Mouse (Mus musculus) granulocyte monocyte progenitor cell, adult 5-6 weeks (primary cell): ENCODE data around the gene Ankrd35. TPM values are rescaled to one million over a fixed set of nuclear protein-coding genes. Genes with fewer than 3 reads are reported as not detected.
"Not testable (repeated sequence)": the region's sequence is repeated elsewhere in the genome, so short reads cannot be mapped to it uniquely, and the experiment has no call there.

ENCODE experiments used
- ATAC-seq: replicated peaks from 2 replicates; pipeline ENCODE4 v1.8.0; 2016; ENCODE audit warnings: mild to moderate bottlenecking, moderate TSS enrichment, inconsistent platforms; ENCODE audit not compliant: poor library complexity, severe bottlenecking
- total RNA-seq, 2 experiments: library from RNA; stranded (forward) in 1 of 2; stranded (reverse) in 1 of 2; fragments of 200-712, 200-1000 nt in 1 of 2; fragments of >200 nt in 1 of 2; fragmentation: Nextera tagmentation in 1 of 2; gene quantifications; 2 replicates each; pipeline ENCODE4 v1.2.3; 2014 to 2017

The Ankrd35 gene
- total RNA-seq, 2 experiments from 2014 or later: not detected

DNA sequence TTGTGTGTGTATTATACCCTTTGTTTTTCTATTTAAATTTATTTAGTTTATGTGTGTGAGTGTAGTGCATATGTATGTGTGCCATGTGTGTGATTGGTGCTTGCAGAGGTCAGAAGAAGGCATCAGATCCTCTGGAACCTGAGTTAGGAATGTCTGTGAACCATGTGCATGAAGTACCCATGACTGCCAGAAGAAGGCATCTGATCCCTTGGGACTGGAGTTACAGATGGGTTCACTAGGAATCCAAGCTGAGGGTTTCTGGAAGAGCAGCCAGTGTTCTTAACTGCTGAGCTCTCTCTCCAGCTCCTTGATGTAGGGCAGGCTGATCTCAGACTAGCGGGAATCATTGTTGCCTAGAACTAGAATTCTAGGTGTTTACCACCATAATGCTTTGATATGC, 68.1 kb downstream of the Ankrd35 start:
- no peak for ATAC-seq

DNA sequence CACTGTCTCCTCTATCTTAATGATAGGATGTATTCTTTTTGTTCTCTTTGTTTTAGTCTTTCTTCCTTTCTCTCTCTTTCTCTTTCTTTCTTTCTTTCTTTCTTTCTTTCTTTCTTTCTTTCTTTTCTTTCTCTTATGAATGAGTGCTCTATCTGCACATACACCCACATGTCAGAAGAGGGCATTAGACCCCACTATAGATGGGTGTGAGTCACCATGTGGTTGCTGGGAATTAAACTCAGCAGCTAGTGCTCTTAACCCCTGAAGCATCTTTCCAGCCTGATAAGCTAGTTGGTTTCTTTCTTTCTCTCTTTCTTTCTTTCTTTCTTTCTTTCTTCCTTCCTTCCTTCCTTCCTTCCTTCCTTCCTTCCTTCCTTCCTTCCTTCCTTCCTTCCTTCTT, 70.3 kb downstream of the Ankrd35 start:
- not testable (repeated sequence) for ATAC-seq

Other genes starting within 250 kb of the Ankrd35 start
- gene BC107364, start 217.8 kb upstream of the Ankrd35 start, total RNA-seq (2014; fragmentation: Nextera tagmentation): not detected in 2 replicates
- not detected in 2 replicates for gene BC107364, start 217.8 kb upstream of the Ankrd35 start, total RNA-seq (2017)
- gene Hfe2, start 145.0 kb upstream of the Ankrd35 start, total RNA-seq (2014; fragmentation: Nextera tagmentation): not detected in 2 replicates
- not detected in 2 replicates for gene Hfe2, start 145.0 kb upstream of the Ankrd35 start, total RNA-seq (2017)
- gene Txnip, start 112.2 kb upstream of the Ankrd35 start, total RNA-seq (2014; fragmentation: Nextera tagmentation): 80.1 and 110 TPM in 2 replicates
- gene Txnip, start 112.2 kb upstream of the Ankrd35 start, total RNA-seq (2017): 79.0 and 80.5 TPM in 2 replicates
- not detected in 2 replicates for gene Gm16253, start 93.1 kb upstream of the Ankrd35 start, total RNA-seq (2014; fragmentation: Nextera tagmentation)
- not detected in 2 replicates for gene Gm16253, start 93.1 kb upstream of the Ankrd35 start, total RNA-seq (2017)
- gene Polr3gl, start 76.0 kb upstream of the Ankrd35 start, total RNA-seq (2014; fragmentation: Nextera tagmentation): 15.6 and 43.7 TPM in 2 replicates
- 50.5 and 57.8 TPM in 2 replicates for gene Polr3gl, start 76.0 kb upstream of the Ankrd35 start, total RNA-seq (2017)
- gene Ankrd34a, start 73.5 kb upstream of the Ankrd35 start, total RNA-seq (2014; fragmentation: Nextera tagmentation): not detected in 2 replicates
- gene Ankrd34a, start 73.5 kb upstream of the Ankrd35 start, total RNA-seq (2017): not detected in 2 replicates
- 2.2 and 2.3 TPM in 2 replicates for gene Lix1l, start 69.0 kb upstream of the Ankrd35 start, total RNA-seq (2014; fragmentation: Nextera tagmentation)
- gene Lix1l, start 69.0 kb upstream of the Ankrd35 start, total RNA-seq (2017): 1.7 and 2.1 TPM in 2 replicates
- 112 and 120 TPM in 2 replicates for gene Rbm8a, start 40.2 kb upstream of the Ankrd35 start, total RNA-seq (2014; fragmentation: Nextera tagmentation)
- gene Rbm8a, start 40.2 kb upstream of the Ankrd35 start, total RNA-seq (2017): 64.5 and 64.7 TPM in 2 replicates
- 23.6 and 41.6 TPM in 2 replicates for gene Pex11b, start 34.8 kb upstream of the Ankrd35 start, total RNA-seq (2014; fragmentation: Nextera tagmentation)
- gene Pex11b, start 34.8 kb upstream of the Ankrd35 start, total RNA-seq (2017): 14.5 and 20.1 TPM in 2 replicates
- gene Gm42957, start 34.7 kb upstream of the Ankrd35 start, total RNA-seq (2014; fragmentation: Nextera tagmentation): 0.15 TPM in 1 of 2 replicates, not detected in the other
- gene Gm42957, start 34.7 kb upstream of the Ankrd35 start, total RNA-seq (2017): not detected in 2 replicates
- 1.3 TPM in 1 of 2 replicates, not detected in the other for gene Itga10, start 24.5 kb upstream of the Ankrd35 start, total RNA-seq (2014; fragmentation: Nextera tagmentation)
- gene Itga10, start 24.5 kb upstream of the Ankrd35 start, total RNA-seq (2017): 0.34 TPM in 1 of 2 replicates, not detected in the other
- 8.1 and 14.4 TPM in 2 replicates for gene Pias3, start 26.3 kb downstream of the Ankrd35 start, total RNA-seq (2014; fragmentation: Nextera tagmentation)
- gene Pias3, start 26.3 kb downstream of the Ankrd35 start, total RNA-seq (2017): 3.3 and 8.2 TPM in 2 replicates
- not detected in 2 replicates for gene Nudt17, start 38.4 kb downstream of the Ankrd35 start, total RNA-seq (2014; fragmentation: Nextera tagmentation)
- 0.31 TPM in 1 of 2 replicates, not detected in the other for gene Nudt17, start 38.4 kb downstream of the Ankrd35 start, total RNA-seq (2017)
- 30.8 and 38.8 TPM in 2 replicates for gene Polr3c, start 57.5 kb downstream of the Ankrd35 start, total RNA-seq (2014; fragmentation: Nextera tagmentation)
- 22.4 and 22.5 TPM in 2 replicates for gene Polr3c, start 57.5 kb downstream of the Ankrd35 start, total RNA-seq (2017)
- 41.1 and 65.6 TPM in 2 replicates for gene Rnf115, start 57.5 kb downstream of the Ankrd35 start, total RNA-seq (2014; fragmentation: Nextera tagmentation)
- 55.3 and 71.5 TPM in 2 replicates for gene Rnf115, start 57.5 kb downstream of the Ankrd35 start, total RNA-seq (2017)
- gene Pdzk1, start 159.2 kb downstream of the Ankrd35 start, total RNA-seq (2014; fragmentation: Nextera tagmentation): not detected in 2 replicates
- not detected in 2 replicates for gene Pdzk1, start 159.2 kb downstream of the Ankrd35 start, total RNA-seq (2017)
- not detected in 2 replicates for gene Cd160, start 159.2 kb downstream of the Ankrd35 start, total RNA-seq (2014; fragmentation: Nextera tagmentation)
- 0.62 and 1.9 TPM in 2 replicates for gene Cd160, start 159.2 kb downstream of the Ankrd35 start, total RNA-seq (2017)
- gene Gja5, start 234.6 kb downstream of the Ankrd35 start, total RNA-seq (2014; fragmentation: Nextera tagmentation): not detected in 2 replicates
- gene Gja5, start 234.6 kb downstream of the Ankrd35 start, total RNA-seq (2017): 0.15 TPM in 1 of 2 replicates, not detected in the other
- 18.5 and 27.2 TPM in 2 replicates for gene Gpr89, start 235.2 kb downstream of the Ankrd35 start, total RNA-seq (2014; fragmentation: Nextera tagmentation)
- 29.8 and 36.2 TPM in 2 replicates for gene Gpr89, start 235.2 kb downstream of the Ankrd35 start, total RNA-seq (2017)